Mouse (Mus musculus) lung, postnatal 14 days (tissue): ENCODE results near the gene Hsd3b2.
"Not testable (repeated sequence)": the region's sequence is repeated elsewhere in the genome, so short reads cannot be mapped to it uniquely, and the experiment has no call there.

Experiments
- DNase-seq: peaks from one replicate; pipeline ENCODE4 v3.0.0; 2021

The Hsd3b2 gene

GRCm38 (mm10) chr3:98724376-98724775, at the start of gene Hsd3b2:
TSS of gene Hsd3b2 (minus strand) at chr3:98724543.
- no peak for DNase-seq

GRCm38 (mm10) chr3:98764155-98764554, 39.8 kb upstream of the Hsd3b2 start:
- no peak for DNase-seq

- DNase-seq, result no peak
Measured at GRCm38 (mm10) chr3:98756836-98757235, 32.5 kb upstream of the Hsd3b2 start.

GRCm38 (mm10) chr3:98752171-98752570, 27.8 kb upstream of the Hsd3b2 start:
- no peak for DNase-seq

GRCm38 (mm10) chr3:98741043-98741442, 16.7 kb upstream of the Hsd3b2 start:
- DNase-seq, result not testable (repeated sequence)

- no peak for DNase-seq
Measured at GRCm38 (mm10) chr3:98734340-98734739, 10.0 kb upstream of the Hsd3b2 start.

- no peak for DNase-seq
Measured at GRCm38 (mm10) chr3:98733724-98734123, 9.4 kb upstream of the Hsd3b2 start.

- DNase-seq, result peak; percentile 3
Measured at GRCm38 (mm10) chr3:98726281-98726680, 1.9 kb upstream of the Hsd3b2 start.

- no peak for DNase-seq
Measured at GRCm38 (mm10) chr3:98720740-98721139, 3.6 kb downstream of the Hsd3b2 start.

GRCm38 (mm10) chr3:98682401-98682800, 41.9 kb downstream of the Hsd3b2 start:
- no peak for DNase-seq

- no peak for DNase-seq
Measured at GRCm38 (mm10) chr3:98680786-98681185, 43.6 kb downstream of the Hsd3b2 start.
